Mouse (Mus musculus) G1E (cell line): Measurements from ENCODE around the gene Uqcr10.

Experiments used
- CTCF ChIP-seq: IDR thresholded peaks from 2 replicates; pipeline ENCODE4 v1.5.1; 2012; ENCODE audit warnings: low read depth, low read length, inconsistent platforms, mixed read lengths
- GATA1 ChIP-seq: IDR thresholded peaks from 2 replicates; pipeline ENCODE4 v1.6.1; 2012; ENCODE audit warnings: borderline replicate concordance, low read length, inconsistent platforms, mixed read lengths
- GATA2 ChIP-seq: IDR thresholded peaks from 2 replicates; pipeline ENCODE4 v1.6.1; 2012; ENCODE audit warnings: low read depth, low read length, inconsistent platforms, borderline replicate concordance
- POLR2AphosphoS5 ChIP-seq: IDR thresholded peaks from 2 replicates; pipeline ENCODE4 v1.6.1; 2012; ENCODE audit warnings: low read depth, low read length, inconsistent platforms; ENCODE audit not compliant: insufficient replicate concordance
- TAL1 ChIP-seq: conservative IDR thresholded peaks from 2 replicates; pipeline ENCODE4 v1.6.1; 2012; ENCODE audit warnings: low read depth, low read length, inconsistent platforms, mixed read lengths

- TF ChIP-seq GATA2 (no peak), GATA1 (no peak), CTCF (no peak), TAL1 (no peak), POLR2AphosphoS5 (no peak)
Observed at GRCm38 (mm10) chr11:4718548-4718947, 14.4 kb upstream of the Uqcr10 start.
